Mouse (Mus musculus): Measurements from ENCODE around the gene Hnrnpl.

The Hnrnpl gene

DNA sequence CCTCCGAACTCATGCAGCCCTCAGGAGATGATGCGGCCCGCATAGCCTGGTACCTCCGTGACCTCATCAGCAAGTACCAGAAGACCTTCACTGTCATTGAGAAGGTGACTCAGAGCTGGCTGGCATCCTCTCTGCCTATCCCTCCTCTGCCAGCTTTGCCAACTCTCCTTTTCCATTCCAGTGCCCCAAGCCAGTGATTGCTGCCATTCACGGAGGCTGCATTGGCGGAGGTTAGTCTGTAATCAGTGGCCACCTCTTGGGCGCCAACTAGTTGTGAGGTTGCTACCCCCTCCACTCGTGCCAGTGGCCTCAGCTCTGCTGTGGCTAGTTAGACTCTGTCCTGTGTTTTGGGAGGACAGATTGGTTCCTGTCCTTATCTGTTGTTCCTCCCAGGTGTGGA, 21.5 kb downstream of the Hnrnpl start:
- no peak for DNase-seq (ENCODE audit: low read depth, low spot score)

- no peak for DNase-seq (ENCODE audit: low read depth, low spot score)
Observed at GRCm38 (mm10) chr7:28830981-28831380, 22.6 kb downstream of the Hnrnpl start.

GRCm38 (mm10) chr7:28831411-28832125, 23.2 kb downstream of the Hnrnpl start:
- DNase-seq (ENCODE audit: low read depth, low spot score) = peak; percentile 67

- DNase-seq (ENCODE audit: low read depth, low spot score) = no peak
Observed at GRCm38 (mm10) chr7:28832137-28832536, 23.8 kb downstream of the Hnrnpl start.

- DNase-seq (ENCODE audit: low read depth, low spot score) = no peak
Observed at GRCm38 (mm10) chr7:28833723-28834347, 25.5 kb downstream of the Hnrnpl start, which contains the start of gene Lgals4. TSS of gene Lgals4 (plus strand) at chr7:28833854.

DNA sequence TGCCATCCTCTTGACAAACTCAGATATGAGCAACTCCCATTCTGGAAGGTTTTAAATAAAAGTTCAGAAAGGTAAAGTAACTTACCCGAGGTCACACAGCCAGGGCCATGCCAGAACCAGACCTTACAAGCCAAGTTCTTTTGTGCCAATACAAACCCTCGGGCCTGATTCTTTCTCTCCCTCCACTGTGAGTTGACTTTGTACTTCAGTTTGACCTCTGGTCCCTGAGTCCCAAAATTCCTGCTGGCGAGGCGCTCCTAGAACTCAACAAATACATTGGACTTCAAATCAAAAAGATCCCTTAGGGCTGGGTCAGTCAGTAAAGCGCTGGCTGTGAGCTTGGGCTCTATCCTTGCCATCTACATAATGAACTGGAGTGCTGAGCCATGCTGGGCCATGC, 28.6 kb downstream of the Hnrnpl start:
- peak; percentile 12 for DNase-seq (ENCODE audit: low read depth, low spot score)

DNA sequence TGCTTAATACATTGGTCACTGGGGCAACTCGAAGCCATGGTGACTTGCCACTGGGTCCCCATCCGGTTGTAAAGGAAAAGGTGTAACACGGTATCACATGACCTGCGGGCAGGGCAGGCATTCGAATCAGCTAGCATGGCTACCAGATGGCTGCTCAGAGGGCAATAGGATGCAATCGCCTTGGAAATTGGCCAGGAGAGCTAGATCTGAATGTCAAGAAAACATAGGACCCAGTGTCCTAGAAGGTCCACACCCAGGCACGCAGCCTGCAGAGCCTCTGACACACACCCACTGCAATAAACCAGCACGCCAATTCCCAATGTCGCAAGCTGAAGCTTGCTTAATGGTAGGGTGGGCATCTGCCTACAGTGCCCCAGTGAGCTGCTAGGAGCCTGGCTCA, 30.0 kb downstream of the Hnrnpl start:
- no peak for DNase-seq (ENCODE audit: low read depth, low spot score)

DNA sequence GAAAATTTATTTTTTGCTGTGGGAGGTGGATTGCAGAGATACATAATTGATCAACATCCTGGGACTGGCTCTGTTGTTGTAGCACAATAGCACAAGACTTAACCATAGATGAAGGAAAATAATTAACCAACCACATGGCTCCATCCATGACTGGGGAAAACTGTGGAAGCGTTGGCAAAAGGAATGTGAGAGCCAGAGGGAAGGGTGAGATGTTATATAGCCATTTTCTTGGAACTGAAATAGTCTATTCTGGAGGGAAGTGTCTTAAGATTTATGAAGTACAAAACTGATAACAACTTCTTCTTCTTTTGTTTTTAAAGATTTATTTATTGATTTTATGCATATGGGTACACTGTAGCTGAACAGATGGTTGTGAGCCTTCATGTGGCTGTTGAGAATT, 38.9 kb downstream of the Hnrnpl start:
- DNase-seq (ENCODE audit: low read depth, low spot score) = no peak

- no peak for DNase-seq (ENCODE audit: low read depth, low spot score)
Observed at GRCm38 (mm10) chr7:28849700-28850236, 41.4 kb downstream of the Hnrnpl start.

DNA sequence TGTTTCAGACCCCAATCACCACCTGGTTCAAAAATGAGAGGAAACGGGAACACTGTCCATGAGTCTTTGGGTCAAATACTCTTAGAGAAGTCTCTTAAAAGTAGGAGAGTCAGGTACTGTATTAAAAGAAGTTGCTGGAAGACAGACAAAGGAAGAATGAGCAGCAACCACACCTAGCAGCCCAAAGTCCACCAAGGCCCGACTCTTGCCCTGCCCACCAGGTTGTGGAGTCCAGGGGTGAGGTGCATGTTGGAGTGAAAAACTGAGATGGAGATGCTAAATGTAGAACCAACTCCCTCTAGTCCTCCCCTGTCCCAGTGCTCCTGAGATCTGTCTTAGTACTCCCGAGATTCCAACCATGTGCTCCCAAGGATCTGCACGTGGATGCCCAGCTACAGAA, 42.3 kb downstream of the Hnrnpl start:
- no peak for DNase-seq (ENCODE audit: low read depth, low spot score)

DNA sequence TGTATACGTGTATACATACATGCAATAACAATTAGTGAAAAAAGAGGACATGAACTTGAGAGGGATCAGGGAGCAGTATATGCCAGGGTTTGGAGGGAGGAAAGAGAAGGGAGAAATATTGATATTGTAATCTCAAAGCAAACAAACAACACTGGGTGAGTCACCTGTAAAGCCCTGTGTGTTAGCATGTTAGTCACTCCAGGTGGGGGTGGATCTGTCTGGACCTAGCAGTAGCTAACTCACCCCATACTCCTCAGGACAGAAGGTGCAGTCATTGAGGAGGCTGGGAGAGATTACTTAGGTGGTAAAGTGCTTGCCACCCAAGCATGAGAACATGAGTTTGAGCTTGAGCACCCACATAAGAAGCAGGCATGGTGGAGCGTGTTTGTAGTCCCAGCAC, 51.6 kb downstream of the Hnrnpl start:
- no peak for DNase-seq (ENCODE audit: low read depth, low spot score)

DNA sequence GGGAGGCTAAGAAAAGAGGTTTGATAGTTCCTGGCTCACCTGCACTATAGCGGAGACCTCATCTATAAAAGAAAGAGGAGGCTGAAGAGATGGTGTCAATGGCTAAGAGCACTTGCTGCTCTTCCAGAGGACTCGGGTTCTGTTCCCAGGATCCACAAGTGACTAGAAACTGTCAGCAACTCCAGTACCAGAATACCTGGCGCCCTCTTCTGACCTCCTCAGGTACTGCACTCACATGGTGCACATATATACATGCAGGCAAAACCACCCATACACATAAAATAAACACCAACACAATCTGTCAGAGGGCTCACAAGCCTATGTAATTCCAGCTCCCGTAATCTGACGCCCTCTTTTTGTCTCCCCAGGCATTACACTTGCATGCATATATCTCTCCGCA, 52.6 kb downstream of the Hnrnpl start:
- peak; percentile 86 for DNase-seq (ENCODE audit: low read depth, low spot score)

DNA sequence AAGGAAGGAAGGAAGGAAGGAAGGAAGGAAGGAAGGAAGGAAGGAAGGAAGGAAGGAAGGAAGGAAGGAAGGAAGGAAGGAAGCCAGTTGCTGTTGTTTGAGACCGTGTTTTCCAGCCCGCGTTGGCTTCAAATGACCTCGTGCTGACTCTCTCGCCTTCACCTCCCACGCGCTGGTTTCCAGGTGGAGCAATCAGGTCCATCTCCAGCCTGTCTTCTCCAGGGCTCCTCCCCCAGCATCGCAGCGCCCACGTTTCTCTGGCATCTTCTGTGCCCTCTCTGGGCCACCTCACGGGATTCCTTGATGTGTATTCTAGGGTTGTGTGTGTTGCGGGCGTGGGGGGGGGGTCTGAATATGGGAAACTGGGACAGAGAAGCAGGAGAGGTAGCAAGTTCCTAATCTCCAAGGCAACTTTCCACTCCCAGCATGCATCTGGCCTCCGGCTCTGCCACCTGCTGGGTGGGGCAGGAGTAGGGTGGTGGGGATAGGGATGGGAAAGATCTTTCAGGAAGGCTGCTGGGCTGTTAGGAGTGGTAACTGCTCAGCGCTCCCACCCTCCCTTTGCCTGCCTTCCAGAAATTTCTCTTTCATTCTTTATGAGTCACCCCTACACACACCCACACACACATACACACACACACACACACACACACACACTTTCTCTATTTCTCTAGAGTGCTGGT, 54.6 kb downstream of the Hnrnpl start:
- peak; percentile 61 for DNase-seq (ENCODE audit: low read depth, low spot score)

- DNase-seq (ENCODE audit: low read depth, low spot score) = no peak
Observed at GRCm38 (mm10) chr7:28863540-28863939, 55.2 kb downstream of the Hnrnpl start, which contains the start of gene Lgals7. TSS of gene Lgals7 (plus strand) at chr7:28863853.

DNA sequence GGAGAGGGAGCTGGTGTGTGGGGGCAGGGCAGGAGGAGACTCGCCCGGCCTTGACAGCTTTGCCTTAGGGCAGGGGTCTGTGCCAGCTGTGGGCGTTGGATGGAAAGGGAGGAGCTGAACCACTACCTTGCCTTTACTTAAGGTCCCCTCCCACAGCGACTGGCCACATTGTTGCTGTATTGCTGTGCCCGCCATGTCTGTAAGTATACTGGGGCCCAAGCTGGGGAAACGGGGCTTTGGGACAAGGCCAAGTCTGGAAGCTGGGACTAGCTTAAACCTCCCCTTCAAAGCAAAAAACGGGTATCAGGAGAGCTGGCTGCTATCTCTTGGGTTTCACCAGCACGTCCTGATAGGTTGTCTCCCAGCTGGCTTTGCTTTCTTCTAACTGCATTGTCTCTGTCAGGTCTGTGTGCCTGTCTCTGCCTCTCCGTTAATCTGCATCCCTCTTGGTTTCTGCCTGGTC, 56.0 kb downstream of the Hnrnpl start:
- no peak for DNase-seq (ENCODE audit: low read depth, low spot score)

DNA sequence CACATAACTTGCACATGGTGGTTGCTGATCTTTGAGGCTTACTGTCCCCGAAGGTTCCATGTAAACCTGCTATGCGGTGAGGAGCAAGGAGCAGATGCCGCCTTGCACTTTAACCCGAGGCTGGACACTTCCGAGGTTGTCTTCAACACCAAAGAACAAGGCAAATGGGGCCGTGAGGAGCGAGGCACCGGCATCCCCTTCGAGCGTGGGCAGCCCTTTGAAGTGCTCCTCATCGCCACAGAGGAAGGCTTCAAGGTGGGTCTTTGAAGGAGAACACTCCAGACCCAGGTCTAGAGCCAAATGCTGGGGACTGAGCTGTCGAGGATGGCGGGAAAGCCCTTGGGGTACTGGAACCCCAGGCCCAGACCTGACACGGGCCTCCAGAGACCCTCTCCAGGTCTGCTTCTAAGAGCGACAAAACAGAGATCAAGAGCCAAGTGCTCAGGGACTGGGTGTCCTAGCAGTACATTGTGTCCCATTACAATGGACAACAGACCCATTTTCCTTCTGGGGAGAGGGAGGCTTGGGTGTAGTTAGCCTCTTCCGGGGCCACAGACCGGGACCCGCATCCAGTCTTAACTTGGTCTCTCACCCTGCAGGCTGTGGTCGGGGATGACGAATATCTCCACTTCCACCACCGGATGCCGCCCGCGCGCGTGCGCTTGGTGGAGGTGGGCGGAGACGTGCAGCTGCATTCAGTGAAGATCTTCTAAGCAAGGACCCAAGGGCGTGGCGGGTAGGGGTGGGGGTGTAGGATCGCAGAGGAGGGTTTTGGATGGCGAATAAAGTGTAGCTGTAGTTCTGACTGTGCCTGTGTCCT, 57.4 kb downstream of the Hnrnpl start:
- DNase-seq (ENCODE audit: low read depth, low spot score) = peak; percentile 95

DNA sequence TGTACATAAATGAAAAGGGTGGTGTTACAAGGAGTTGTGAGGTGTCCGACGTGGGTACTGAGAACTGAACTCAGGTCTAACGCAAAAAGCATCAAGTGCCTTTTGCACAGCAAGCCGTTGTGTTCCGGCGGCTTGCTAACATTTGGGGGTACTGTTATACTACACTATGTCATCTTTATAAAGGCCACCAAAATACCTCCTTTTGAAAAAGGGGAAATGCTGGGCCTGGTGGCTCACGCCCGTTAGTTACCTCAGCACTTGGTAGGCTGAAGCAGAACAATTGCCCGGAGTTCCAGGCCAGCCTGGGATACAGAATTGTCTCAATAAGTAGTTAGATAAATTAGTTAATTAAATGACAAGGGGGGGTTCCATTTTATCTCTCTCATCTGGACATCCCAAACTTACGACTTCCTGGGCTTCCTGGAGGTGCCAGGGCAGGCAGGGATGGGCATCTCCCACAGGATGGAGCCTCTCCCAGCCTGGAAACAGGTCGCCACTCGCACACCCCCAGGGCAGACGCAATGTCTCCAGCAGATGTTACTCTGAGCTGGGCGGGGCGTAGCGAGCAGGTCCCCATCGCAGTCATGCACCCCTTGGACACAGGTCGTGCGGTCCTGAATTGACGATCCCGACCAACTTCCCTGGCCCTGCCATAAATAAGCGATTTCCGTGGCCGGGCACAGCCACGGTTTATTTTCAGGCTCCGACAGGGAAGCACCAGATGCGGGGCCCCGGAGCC, 58.6 kb downstream of the Hnrnpl start:
- DNase-seq (ENCODE audit: low read depth, low spot score) = no peak

- peak; percentile 81 for DNase-seq (ENCODE audit: low read depth, low spot score)
Observed at GRCm38 (mm10) chr7:28867508-28868340, 59.4 kb downstream of the Hnrnpl start.

GRCm38 (mm10) chr7:28870901-28871664, 62.7 kb downstream of the Hnrnpl start:
- DNase-seq (ENCODE audit: low read depth, low spot score) = peak; percentile 43
